Mouse (Mus musculus): ENCODE results near the gene Gm3029.
"Not testable (repeated sequence)": the region's sequence is repeated elsewhere in the genome, so short reads cannot be mapped to it uniquely, and the experiment has no call there.

The Gm3029 gene

DNA sequence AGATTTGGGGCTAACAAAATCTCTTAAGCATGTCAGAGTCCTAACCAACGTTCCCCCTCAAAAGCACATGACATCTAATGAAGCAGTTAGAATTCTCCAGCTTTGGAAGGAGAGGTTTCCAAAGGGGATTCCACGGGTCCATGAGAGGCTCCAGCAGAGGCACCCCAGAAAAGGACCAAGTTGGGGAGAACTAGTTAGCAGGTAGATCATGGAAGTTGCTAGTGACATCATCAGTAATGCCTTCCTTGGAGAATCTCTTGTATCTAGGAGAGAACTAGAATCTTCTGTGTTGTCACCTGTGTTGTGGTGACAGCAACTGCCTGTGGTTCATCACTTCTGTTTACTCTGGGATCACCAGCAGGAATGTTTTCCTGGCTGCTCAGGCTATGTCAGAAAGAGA is at the start of gene Gm3029:
TSS of gene Gm3029 (plus strand) at position 301 of the 400 bp plus-strand sequence.
- DNase-seq, result not testable (repeated sequence)

- not testable (repeated sequence) for DNase-seq
These were observed 47.7 kb upstream of the Gm3029 start, which contains the start of gene Gm2916 for GRCm38 (mm10) chr14:3883872-3884271. Gene Gm2916 (plus strand): TSS chr14:3884172.

GRCm38 (mm10) chr14:3963247-3963646 is 31.7 kb downstream of the Gm3029 start, which contains the start of gene Gm3095:
Gene Gm3095 (plus strand): TSS chr14:3963547.
- not testable (repeated sequence) for DNase-seq

All from cerebellum, postnatal 36 days (tissue).